In the genomic region with DNA sequence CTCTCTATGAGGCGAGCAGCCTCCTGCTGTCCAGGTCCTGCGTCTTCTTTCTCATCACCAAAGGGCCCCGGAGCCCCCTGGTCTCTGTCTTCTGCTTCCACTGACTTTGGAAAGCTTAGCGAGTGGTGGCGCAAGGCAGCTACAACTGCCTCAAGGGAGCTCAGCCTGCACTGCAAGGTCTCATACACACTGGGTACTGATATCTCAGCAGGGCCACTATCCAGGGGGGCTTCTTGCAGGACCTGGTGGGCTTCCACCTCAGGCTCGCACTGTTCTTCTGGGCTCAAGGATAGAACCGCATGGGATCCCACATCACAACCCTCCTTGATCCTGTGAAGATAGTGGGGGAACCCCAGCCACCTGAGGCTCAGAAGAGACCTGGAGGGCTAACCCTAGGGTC, we compare ENCODE assay signal across 12 mouse cellular contexts. TPM values are rescaled to one million over a fixed set of nuclear protein-coding genes. Genes with fewer than 3 reads are reported as not detected.
DNase-seq lines count a peak whose midpoint lies in the region; ATAC-seq and TF ChIP-seq lines count a peak whose summit lies in the region.
"Had no signal": no experiment of that assay in that cellular context is flagged by ENCODE, and none has a peak within 500 bp of the region (broad histone marks: within the 10 kb centered on the region; RNA-seq: fewer than 3 reads in every experiment).

No protein-coding gene starts in this region.

- no peak overlapping the region for H3K4me3 ChIP-seq in heart, embryonic 10.5 days
- H3K4me3 ChIP-seq in lung, postnatal 0 days (ENCODE audit: low read depth, low read length) = peak overlapping the region; percentile 3; the same call in 1 of the 2 replicates
- no peak overlapping the region for H3K4me3 ChIP-seq in hindbrain, postnatal 0 days (ENCODE audit: low read length)
- H3K4me3 ChIP-seq in small intestine, adult 2 months (ENCODE audit: low read depth, low read length) = peak overlapping the region; percentile 41

- no peaks in the 10 kb centered on the region for H3K9me3 ChIP-seq in heart, embryonic 10.5 days
- H3K9me3 ChIP-seq in lung, postnatal 0 days (ENCODE audit: low read length) = no peaks in the 10 kb centered on the region
- H3K9me3 ChIP-seq in hindbrain, postnatal 0 days (ENCODE audit: low read length) = no peaks in the 10 kb centered on the region
- H3K9me3 ChIP-seq: midbrain, embryonic 12.5 days had no signal

- TF ChIP-seq CTCF in lung, postnatal 0 days (IDR thresholded peaks at IDR 0.05) = no peak
- no peak for TF ChIP-seq CTCF in hindbrain, postnatal 0 days (IDR thresholded peaks at IDR 0.05; ENCODE audit: low read depth)
- TF ChIP-seq CTCF in small intestine, adult 2 months (IDR thresholded peaks at IDR 0.05; ENCODE audit: extremely low read depth, insufficient read length, insufficient replicate concordance, low read depth, low read length) = no peak

- peaks cover 5% of the 10 kb centered on the region; the same call in 1 of the 2 replicates for H3K27me3 ChIP-seq in heart, embryonic 10.5 days (ENCODE audit: insufficient read depth, poor library complexity, severe bottlenecking)
- H3K27me3 ChIP-seq in lung, postnatal 0 days (replicated peaks; ENCODE audit: insufficient read depth, low read length) = no peaks in the 10 kb centered on the region
- H3K27me3 ChIP-seq in hindbrain, postnatal 0 days (ENCODE audit: insufficient read depth, low read length) = no peaks in the 10 kb centered on the region
- H3K27me3 ChIP-seq in small intestine, adult 2 months (ENCODE audit: control insufficient read depth, insufficient read depth, low read length) = no peaks in the 10 kb centered on the region
- H3K27me3 ChIP-seq: midbrain, embryonic 12.5 days had no signal

- TF ChIP-seq POLR2A in small intestine, adult 2 months (IDR thresholded peaks at IDR 0.05; ENCODE audit: low read depth, low read length) = no peak

- H3K9ac ChIP-seq in lung, postnatal 0 days (replicated peaks; ENCODE audit: low read depth) = no peak overlapping the region
- H3K9ac ChIP-seq in hindbrain, postnatal 0 days (replicated peaks; ENCODE audit: low read length) = no peak overlapping the region
- H3K9ac ChIP-seq: midbrain, embryonic 12.5 days had no signal

- no peak for TF ChIP-seq EP300 in lung, postnatal 0 days (IDR thresholded peaks at IDR 0.05)

- WGBS in heart, embryonic 10.5 days = 71% methylated on average over 7 of the region's 7 CpGs
- 68% methylated on average over 7 of the region's 7 CpGs for WGBS in lung, postnatal 0 days
- WGBS in hindbrain, postnatal 0 days = 81% methylated on average over 7 of the region's 7 CpGs
- WGBS in small intestine, adult 2 months = 83% methylated on average over 7 of the region's 7 CpGs

- ATAC-seq in lung, postnatal 0 days = no peak
- ATAC-seq in hindbrain, postnatal 0 days = no peak

- peaks cover 12% of the 10 kb centered on the region for H3K36me3 ChIP-seq in heart, embryonic 10.5 days
- H3K36me3 ChIP-seq in lung, postnatal 0 days (ENCODE audit: insufficient read depth, low read length) = 0 out of 2 replicates have a peak, but pooled peaks cover 3% of the 10 kb centered on the region
- 0 out of 2 replicates have a peak, but pooled peaks cover 2% of the 10 kb centered on the region for H3K36me3 ChIP-seq in hindbrain, postnatal 0 days (ENCODE audit: insufficient read depth, low read length)
- H3K36me3 ChIP-seq in small intestine, adult 2 months (ENCODE audit: control insufficient read depth, insufficient read depth, low read length) = peaks cover 8% of the 10 kb centered on the region

- no peak for DNase-seq in heart, embryonic 10.5 days (ENCODE audit: low spot score)
- no peak for DNase-seq in heart, adult 8-10 months (ENCODE audit: low spot score)
- no peak for DNase-seq in lung, postnatal 0 days (ENCODE audit: low spot score)
- no peak for DNase-seq in lung, postnatal 36 days
- no peak for DNase-seq in hindbrain, postnatal 0 days (ENCODE audit: low spot score)
- no peak for DNase-seq in retina, embryonic 14.5 days (ENCODE audit: low spot score)
- DNase-seq in ovary, postnatal 14 days (ENCODE audit: low spot score) = no peak
- DNase-seq: embryo, embryonic 11 days; layer of hippocampus, postnatal 36 days; thymus, postnatal 36 days had no signal

- H3K4me2 ChIP-seq in lung, postnatal 0 days (replicated peaks; ENCODE audit: low read depth, low read length) = peak overlapping the region; percentile 47
- peak overlapping the region; percentile 29 for H3K4me2 ChIP-seq in hindbrain, postnatal 0 days (ENCODE audit: low read depth, low read length)
- H3K4me2 ChIP-seq: midbrain, embryonic 12.5 days had no signal

- H3K27ac ChIP-seq in heart, embryonic 10.5 days = peak overlapping the region; percentile 85; the same call in 1 of the 2 replicates
- peak overlapping the region; percentile 69; the same call in 1 of the 2 replicates for H3K27ac ChIP-seq in lung, postnatal 0 days (ENCODE audit: low read length)
- no peak overlapping the region for H3K27ac ChIP-seq in hindbrain, postnatal 0 days
- H3K27ac ChIP-seq in small intestine, adult 2 months (ENCODE audit: insufficient read depth, low read depth, low read length) = no peak overlapping the region
- H3K27ac ChIP-seq: midbrain, embryonic 12.5 days had no signal

- H3K4me1 ChIP-seq in heart, embryonic 10.5 days = peaks cover 32% of the 10 kb centered on the region
- peaks cover 6% of the 10 kb centered on the region; the same call in 1 of the 2 replicates for H3K4me1 ChIP-seq in lung, postnatal 0 days (ENCODE audit: insufficient read depth, low read depth, low read length)
- H3K4me1 ChIP-seq in hindbrain, postnatal 0 days (ENCODE audit: insufficient read depth, low read length) = peaks cover 10% of the 10 kb centered on the region
- H3K4me1 ChIP-seq in small intestine, adult 2 months (ENCODE audit: control insufficient read depth, insufficient read depth, insufficient read length, low read length) = peaks cover 8% of the 10 kb centered on the region; the same call in 1 of the 2 replicates

RNA-seq across cellular contexts. Expression of a gene that starts 1.1 kb away (rescaled TPM):
- polyA plus RNA-seq in heart, embryonic 10.5 days (2016; fragmentation: Nextera tagmentation; extraction: Ambion mirVana) = 6.1 and 7.9 TPM in 2 replicates
- total RNA-seq in heart, adult 8-10 months (2022) = 10 to 100 TPM; 20.8 to 33.7 (median 22.0) TPM
- polyA plus RNA-seq in lung, postnatal 0 days (2015; fragmentation: Nextera tagmentation; extraction: Ambion mirVana) = 29.5 and 42.0 TPM in 2 replicates
- 2.9 and 4.8 TPM in 2 replicates for total RNA-seq in hindbrain, postnatal 0 days (2014; rRNA removed)
- 5.1 and 5.3 TPM in 2 replicates for polyA plus RNA-seq in hindbrain, postnatal 0 days (2015; fragmentation: Nextera tagmentation; extraction: Ambion mirVana)
- 5.8 and 7.8 TPM in 2 replicates for polyA plus RNA-seq in small intestine, adult 2 months (2012; rRNA removed)

RNA-seq across cellular contexts. Expression of a gene that starts 2.2 kb away (rescaled TPM):
- 101 and 111 TPM in 2 replicates for polyA plus RNA-seq in heart, embryonic 10.5 days (2016; fragmentation: Nextera tagmentation; extraction: Ambion mirVana)
- total RNA-seq in heart, adult 8-10 months (2022) = 10 to 100 TPM; 70.0 to 72.7 (median 71.3) TPM
- 60.8 and 62.5 TPM in 2 replicates for polyA plus RNA-seq in lung, postnatal 0 days (2015; fragmentation: Nextera tagmentation; extraction: Ambion mirVana)
- 75.6 and 103 TPM in 2 replicates for total RNA-seq in hindbrain, postnatal 0 days (2014; rRNA removed)
- 94.7 and 95.0 TPM in 2 replicates for polyA plus RNA-seq in hindbrain, postnatal 0 days (2015; fragmentation: Nextera tagmentation; extraction: Ambion mirVana)
- polyA plus RNA-seq in small intestine, adult 2 months (2012; rRNA removed) = 64.5 and 119 TPM in 2 replicates

RNA-seq across cellular contexts. Expression of a gene that starts 11.3 kb away (rescaled TPM):
- polyA plus RNA-seq in heart, embryonic 10.5 days (2016; fragmentation: Nextera tagmentation; extraction: Ambion mirVana) = 33.8 and 35.9 TPM in 2 replicates
- total RNA-seq in heart, adult 8-10 months (2022) = under 1 TPM in 1 of 4 experiments, not detected in 3; 0.11 TPM
- polyA plus RNA-seq in lung, postnatal 0 days (2015; fragmentation: Nextera tagmentation; extraction: Ambion mirVana) = 0.72 and 1.5 TPM in 2 replicates
- 5.1 and 12.0 TPM in 2 replicates for total RNA-seq in hindbrain, postnatal 0 days (2014; rRNA removed)
- polyA plus RNA-seq in hindbrain, postnatal 0 days (2015; fragmentation: Nextera tagmentation; extraction: Ambion mirVana) = 5.1 and 5.9 TPM in 2 replicates
- 12.6 and 13.8 TPM in 2 replicates for polyA plus RNA-seq in small intestine, adult 2 months (2012; rRNA removed)

RNA-seq across cellular contexts. Expression of a gene that starts 12.7 kb away (rescaled TPM):
- polyA plus RNA-seq in heart, embryonic 10.5 days (2016; fragmentation: Nextera tagmentation; extraction: Ambion mirVana) = 48.4 and 79.0 TPM in 2 replicates
- 10 to 100 TPM; 44.3 to 52.2 (median 46.2) TPM for total RNA-seq in heart, adult 8-10 months (2022)
- polyA plus RNA-seq in lung, postnatal 0 days (2015; fragmentation: Nextera tagmentation; extraction: Ambion mirVana) = 61.5 and 69.4 TPM in 2 replicates
- total RNA-seq in hindbrain, postnatal 0 days (2014; rRNA removed) = 127 and 129 TPM in 2 replicates
- 33.8 and 34.1 TPM in 2 replicates for polyA plus RNA-seq in hindbrain, postnatal 0 days (2015; fragmentation: Nextera tagmentation; extraction: Ambion mirVana)
- 233 and 448 TPM in 2 replicates for polyA plus RNA-seq in small intestine, adult 2 months (2012; rRNA removed)

RNA-seq across cellular contexts. Expression of a gene that starts 23.4 kb away (rescaled TPM):
- polyA plus RNA-seq in heart, embryonic 10.5 days (2016; fragmentation: Nextera tagmentation; extraction: Ambion mirVana) = 3.9 and 4.2 TPM in 2 replicates
- total RNA-seq in heart, adult 8-10 months (2022) = 10 to 100 TPM; 11.2 to 15.0 (median 13.9) TPM
- 11.1 and 11.9 TPM in 2 replicates for polyA plus RNA-seq in lung, postnatal 0 days (2015; fragmentation: Nextera tagmentation; extraction: Ambion mirVana)
- 11.8 and 12.3 TPM in 2 replicates for total RNA-seq in hindbrain, postnatal 0 days (2014; rRNA removed)
- polyA plus RNA-seq in hindbrain, postnatal 0 days (2015; fragmentation: Nextera tagmentation; extraction: Ambion mirVana) = 5.0 and 5.8 TPM in 2 replicates
- 19.7 and 70.3 TPM in 2 replicates for polyA plus RNA-seq in small intestine, adult 2 months (2012; rRNA removed)

Comparison
In these comparisons a context has a peak if more than half of its experiments do, and no peak if none do; other contexts are left out.
1. H3K27ac ChIP-seq: peak in heart, embryonic 10.5 days (single experiment) and lung, postnatal 0 days (single experiment); none in hindbrain, postnatal 0 days (single experiment) and small intestine, adult 2 months (single experiment).
2. H3K4me3 ChIP-seq: peak in lung, postnatal 0 days (single experiment) and small intestine, adult 2 months (single experiment); none in heart, embryonic 10.5 days (single experiment) and hindbrain, postnatal 0 days (single experiment).